Mouse (Mus musculus) erythroblast, embryonic 14.5 days (primary cell): ENCODE data around the gene Trim26. TPM values are rescaled to one million over a fixed set of nuclear protein-coding genes. Genes with fewer than 3 reads are reported as not detected.

Experiments used
- H3K27me3 ChIP-seq: 2 replicates; pipeline ENCODE4 v1.6.1; 2012; ENCODE audit warnings: inconsistent platforms; ENCODE audit not compliant: control insufficient read depth
- H3K36me3 ChIP-seq: 2 replicates; pipeline ENCODE4 v1.6.1; 2012; ENCODE audit warnings: mild to moderate bottlenecking, inconsistent platforms; ENCODE audit not compliant: control insufficient read depth
- H3K4me1 ChIP-seq: 2 replicates; pipeline ENCODE4 v1.6.1; 2012; ENCODE audit warnings: inconsistent platforms; ENCODE audit not compliant: control insufficient read depth
- H3K4me3 ChIP-seq: replicated peaks from 2 replicates; pipeline ENCODE3; 2012; ENCODE audit warnings: moderate library complexity, mild to moderate bottlenecking, inconsistent platforms
- H3K9me3 ChIP-seq: 2 replicates; pipeline ENCODE4 v1.6.1; 2012; ENCODE audit warnings: low read length, inconsistent platforms, mixed read lengths; ENCODE audit not compliant: control insufficient read depth
- GATA1 ChIP-seq: IDR thresholded peaks from 2 replicates; pipeline ENCODE4 v1.6.1; 2012; ENCODE audit warnings: low read length, inconsistent platforms, mixed read lengths
- TAL1 ChIP-seq: IDR thresholded peaks from 3 replicates; pipeline ENCODE4 v1.6.1; 2012; ENCODE audit warnings: low read length, inconsistent platforms, mixed read lengths
- polyA plus RNA-seq: library from polyadenylated mRNA; stranded (reverse); fragments of >175 nt; gene quantifications from 2 replicates; pipeline ENCODE4 v1.2.3, GENCODE M21; 2012

Gene Trim26
- polyA plus RNA-seq, 1 experiment = 2.5 TPM

DNA sequence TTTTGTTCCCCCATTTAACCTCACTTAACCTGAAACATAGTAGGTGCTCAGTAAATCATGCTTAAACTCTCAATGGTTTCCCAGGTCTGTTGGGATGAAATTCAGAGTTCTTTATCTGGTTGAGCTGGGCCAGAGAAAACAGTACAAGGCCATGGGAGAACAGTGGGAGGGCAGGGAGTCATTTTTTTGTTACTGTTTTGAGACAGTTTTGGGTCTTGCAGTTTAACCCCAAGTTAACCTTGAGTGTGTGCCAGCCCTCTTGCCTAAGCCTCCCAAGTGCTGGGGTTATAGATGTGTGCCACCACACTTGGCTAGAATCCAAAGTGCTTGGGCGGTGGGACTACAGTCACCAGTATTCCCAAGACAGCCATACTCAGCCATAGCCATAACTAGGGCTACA, 7.8 kb downstream of the Trim26 start:
- Histone ChIP-seq H3K4me1 (peaks cover 38% of the 10 kb centered on the region), H3K36me3 (peaks cover 5% of the 10 kb centered on the region), H3K9me3 (no peaks in the 10 kb centered on the region), H3K4me3 (no peak overlapping the region), H3K27me3 (no peaks in the 10 kb centered on the region)
- TF ChIP-seq TAL1 = no peak
- no peak for TF ChIP-seq GATA1

DNA sequence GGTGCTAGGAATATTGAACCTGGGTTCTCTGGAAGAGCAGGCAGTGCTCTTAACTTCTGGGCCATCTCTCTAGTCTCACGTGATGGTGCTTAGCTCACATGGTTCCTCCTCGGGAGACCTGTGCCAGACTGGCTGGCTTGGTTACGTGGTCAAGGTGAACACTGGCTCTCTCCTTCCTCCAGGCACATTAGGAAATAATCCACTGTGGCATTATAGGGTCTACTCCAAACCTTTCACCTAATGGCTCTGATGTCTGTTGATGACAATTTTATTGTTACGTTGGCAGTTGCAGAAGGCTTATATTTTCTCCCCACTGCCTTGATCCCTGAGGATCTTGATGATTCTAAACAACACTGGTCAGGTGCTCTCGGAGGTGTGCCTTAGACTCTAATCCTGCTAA, 12.0 kb downstream of the Trim26 start:
- Histone ChIP-seq H3K36me3 (peaks cover 35% of the 10 kb centered on the region), H3K4me3 (no peak overlapping the region), H3K27me3 (no peaks in the 10 kb centered on the region), H3K9me3 (no peaks in the 10 kb centered on the region), H3K4me1 (peaks cover 44% of the 10 kb centered on the region)
- TF ChIP-seq GATA1 (no peak), TAL1 (no peak)

DNA sequence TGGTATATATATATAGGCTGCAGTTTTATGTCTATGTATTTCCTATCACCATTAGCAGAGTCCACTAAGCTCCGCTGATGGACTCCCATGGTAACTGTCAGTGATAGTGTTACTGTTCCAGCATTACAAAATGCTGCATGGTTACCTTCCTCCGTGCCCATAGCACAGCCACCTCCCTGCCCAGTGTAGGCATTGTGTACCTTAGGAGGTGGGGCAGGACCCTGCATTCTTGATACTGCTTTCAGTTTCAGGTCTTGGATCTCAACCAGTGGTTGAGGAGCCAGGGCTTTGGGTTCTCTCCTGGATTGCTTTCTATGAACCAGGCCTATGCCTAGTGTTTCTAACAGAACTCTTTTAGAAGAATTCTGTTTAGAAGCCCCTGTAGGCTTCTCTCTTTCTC, 13.1 kb downstream of the Trim26 start:
- H3K9me3 ChIP-seq = no peaks in the 10 kb centered on the region
- H3K27me3 ChIP-seq = no peaks in the 10 kb centered on the region
- TF ChIP-seq TAL1 = no peak
- no peak for TF ChIP-seq GATA1
- H3K4me1 ChIP-seq = peaks cover 33% of the 10 kb centered on the region
- H3K36me3 ChIP-seq = peaks cover 39% of the 10 kb centered on the region
- H3K4me3 ChIP-seq = no peak overlapping the region

DNA sequence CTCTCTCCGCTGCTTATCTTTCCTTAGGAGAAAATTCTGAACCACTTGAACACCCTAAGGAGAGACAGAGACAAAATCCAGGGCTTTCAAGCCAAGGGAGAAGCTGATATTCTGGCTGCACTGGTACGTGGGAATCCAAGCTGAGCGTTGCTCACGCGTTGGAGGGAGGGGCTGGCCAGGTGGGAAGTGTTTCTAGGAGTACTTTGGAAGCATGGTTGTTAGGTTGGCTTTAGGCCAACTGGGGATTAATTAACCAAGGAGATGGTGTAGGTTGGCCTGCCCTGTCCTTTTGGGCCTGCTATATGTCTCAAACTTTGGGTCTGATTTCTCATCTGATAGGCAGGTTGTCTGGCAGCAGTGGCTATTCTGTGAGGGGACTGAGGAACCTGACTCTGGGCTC, 14.3 kb downstream of the Trim26 start:
- no peaks in the 10 kb centered on the region for H3K9me3 ChIP-seq
- no peaks in the 10 kb centered on the region for H3K27me3 ChIP-seq
- H3K4me1 ChIP-seq = peaks cover 23% of the 10 kb centered on the region
- H3K36me3 ChIP-seq = peaks cover 45% of the 10 kb centered on the region
- H3K4me3 ChIP-seq = no peak overlapping the region
- TF ChIP-seq GATA1 (no peak), TAL1 (no peak)

DNA sequence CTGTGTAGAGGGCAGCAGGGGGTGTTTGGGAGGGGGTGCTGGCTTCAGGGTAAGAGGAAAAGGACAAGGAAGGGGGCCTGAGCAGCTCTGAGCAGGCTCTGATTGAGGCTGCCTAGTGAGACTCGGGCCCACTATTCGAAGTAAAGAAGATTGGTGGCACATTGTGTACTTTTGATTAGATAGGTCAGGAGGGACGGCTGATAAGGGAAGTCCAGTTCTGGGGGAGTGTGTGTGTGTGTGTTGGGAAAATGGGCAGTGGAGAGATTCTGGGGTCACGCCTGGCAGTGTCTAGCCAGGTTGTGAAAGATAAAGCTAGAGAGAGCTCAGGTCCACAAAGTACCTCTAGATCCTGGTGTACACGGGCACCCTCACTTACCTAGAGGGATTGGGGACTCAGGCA, 14.7 kb downstream of the Trim26 start:
- H3K4me1 ChIP-seq = peaks cover 20% of the 10 kb centered on the region
- no peak overlapping the region for H3K4me3 ChIP-seq
- H3K27me3 ChIP-seq = no peaks in the 10 kb centered on the region
- H3K9me3 ChIP-seq = no peaks in the 10 kb centered on the region
- H3K36me3 ChIP-seq = peaks cover 47% of the 10 kb centered on the region
- TF ChIP-seq GATA1 (no peak), TAL1 (no peak)

DNA sequence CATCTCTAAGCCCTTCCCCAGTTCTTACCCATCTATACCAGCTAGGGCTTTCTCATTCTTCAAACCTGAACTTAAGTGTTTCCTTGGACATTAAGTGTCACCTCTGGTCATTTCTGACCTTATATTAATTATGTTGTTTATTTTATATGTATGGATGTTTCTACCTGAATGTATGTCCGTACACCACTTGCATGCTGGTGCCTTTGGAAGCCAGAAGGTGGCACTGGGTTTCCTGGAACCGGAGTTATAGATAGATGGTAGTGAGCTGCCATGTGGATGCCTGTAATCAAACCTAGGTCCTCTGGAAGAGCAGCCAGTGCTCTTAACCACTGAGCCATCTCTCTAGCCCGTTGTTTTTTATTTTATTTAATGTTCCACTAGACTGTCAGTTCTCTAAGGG, 18.6 kb downstream of the Trim26 start:
- peaks cover 17% of the 10 kb centered on the region for H3K4me1 ChIP-seq
- H3K36me3 ChIP-seq = peaks cover 67% of the 10 kb centered on the region
- H3K27me3 ChIP-seq = no peaks in the 10 kb centered on the region; the same call in 1 of the 2 replicates
- TF ChIP-seq GATA1 (no peak), TAL1 (no peak)
- no peaks in the 10 kb centered on the region for H3K9me3 ChIP-seq
- H3K4me3 ChIP-seq = no peak overlapping the region

DNA sequence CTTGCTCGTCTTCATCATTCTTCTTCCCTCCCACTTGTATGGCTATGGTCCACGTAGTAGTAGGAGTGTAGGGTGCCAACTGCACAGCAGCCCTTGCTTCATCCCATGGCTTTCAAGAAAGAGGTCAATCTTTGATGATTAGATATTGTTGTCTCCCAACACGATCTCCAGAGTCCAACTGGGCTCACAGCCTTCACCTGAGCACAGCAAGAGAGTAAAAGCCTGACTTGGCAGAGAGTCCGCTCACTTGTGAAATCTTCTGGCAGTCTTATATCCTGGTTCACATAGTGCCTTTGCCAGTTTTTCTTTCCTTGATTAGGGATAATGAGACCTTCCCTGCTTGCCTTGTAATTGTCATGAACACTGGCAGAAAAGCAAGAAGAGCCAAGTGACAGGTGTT, 19.3 kb downstream of the Trim26 start:
- peaks cover 6% of the 10 kb centered on the region for H3K27me3 ChIP-seq

DNA sequence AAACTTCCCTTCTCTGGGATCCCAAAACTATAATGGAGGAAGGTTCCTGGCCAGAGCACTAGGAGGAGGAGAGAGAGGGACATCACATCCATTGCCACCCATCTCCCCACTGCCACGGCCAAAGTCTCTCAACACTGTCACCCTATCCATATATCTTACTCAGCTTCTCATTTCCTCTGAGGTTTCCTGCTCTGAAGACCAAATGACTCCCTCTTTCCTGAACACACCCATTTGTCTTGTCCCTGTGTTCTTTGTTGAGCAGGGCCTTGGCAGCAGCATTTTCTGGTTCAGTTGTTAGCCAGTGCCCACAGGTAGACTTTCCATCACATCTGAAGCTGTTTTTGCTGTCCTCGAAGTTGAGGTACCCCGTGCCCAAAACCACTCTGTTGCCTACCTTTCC, 21.2 kb downstream of the Trim26 start:
- TF ChIP-seq GATA1 (no peak), TAL1 (no peak)
- Histone ChIP-seq H3K4me3 (no peak overlapping the region), H3K4me1 (peaks cover 8% of the 10 kb centered on the region)

More for the DNA sequence above, 19.3 kb downstream of the Trim26 start:
- Histone ChIP-seq H3K36me3 (peaks cover 60% of the 10 kb centered on the region), H3K9me3 (no peaks in the 10 kb centered on the region), H3K4me1 (peaks cover 10% of the 10 kb centered on the region), H3K4me3 (no peak overlapping the region)
- TF ChIP-seq TAL1 = no peak

DNA sequence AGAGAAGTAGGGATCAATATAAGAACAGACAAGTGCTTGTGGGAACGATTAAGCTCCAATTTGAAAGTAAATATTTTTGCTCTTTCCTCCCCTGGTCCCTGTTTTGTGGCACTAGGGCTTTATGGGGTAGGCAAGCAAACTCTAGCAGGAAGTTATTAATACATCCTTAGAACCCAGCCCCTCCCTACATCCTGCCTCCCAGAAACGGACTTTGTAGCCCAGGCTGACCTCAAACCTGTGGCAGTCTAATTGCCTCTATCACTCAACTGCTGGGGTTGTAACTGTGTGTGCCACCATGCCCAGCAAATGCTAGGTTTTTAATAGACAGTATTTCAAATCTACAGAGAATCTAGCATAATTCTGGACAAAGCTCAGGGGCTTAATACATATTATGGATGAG, 24.7 kb downstream of the Trim26 start:
- Histone ChIP-seq H3K27me3 (peaks cover 60% of the 10 kb centered on the region), H3K4me1 (peaks cover 31% of the 10 kb centered on the region), H3K36me3 (peaks cover 23% of the 10 kb centered on the region), H3K9me3 (no peaks in the 10 kb centered on the region), H3K4me3 (no peak overlapping the region)
- no peak for TF ChIP-seq TAL1
- TF ChIP-seq GATA1 = no peak

More for the DNA sequence above, 21.2 kb downstream of the Trim26 start:
- no peaks in the 10 kb centered on the region for H3K9me3 ChIP-seq
- peaks cover 25% of the 10 kb centered on the region for H3K27me3 ChIP-seq
- peaks cover 44% of the 10 kb centered on the region for H3K36me3 ChIP-seq
